Mouse (Mus musculus) kidney, postnatal 36 days (tissue): ENCODE data around the gene Gm6793.
A peak's percentile ranks its signal among the peaks of the same experiment; 100 is the strongest.

Experiments used
- DNase-seq, 2 experiments: peaks; one replicate each; pipeline ENCODE4 v3.0.0; 2021 to 2022; ENCODE audit warnings: mixed read lengths in 2 of 2

Gene Gm6793

DNA sequence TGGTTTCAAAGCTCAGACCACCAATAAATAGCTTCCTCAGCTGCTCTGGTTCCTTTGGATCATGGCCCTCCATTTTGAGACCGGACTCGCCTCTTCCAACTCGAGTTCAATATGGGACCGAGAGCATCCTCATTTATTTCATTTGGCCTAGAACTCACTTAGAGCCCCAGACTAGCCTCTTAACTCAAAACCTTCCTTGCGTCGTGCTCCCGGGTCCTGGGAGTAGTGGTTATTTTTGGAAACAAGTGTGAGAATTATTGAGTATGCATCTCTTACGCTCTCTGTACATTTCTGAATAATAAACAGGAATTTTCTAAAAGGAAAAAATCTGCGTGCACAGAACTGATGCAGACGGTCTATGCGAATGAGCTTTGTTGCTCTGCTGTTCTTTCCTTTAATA is at the start of gene Gm6793:
Gene Gm6793, minus strand, starts transcription at position 101 of the 400 bp plus-strand sequence.
- no peak for DNase-seq

DNA sequence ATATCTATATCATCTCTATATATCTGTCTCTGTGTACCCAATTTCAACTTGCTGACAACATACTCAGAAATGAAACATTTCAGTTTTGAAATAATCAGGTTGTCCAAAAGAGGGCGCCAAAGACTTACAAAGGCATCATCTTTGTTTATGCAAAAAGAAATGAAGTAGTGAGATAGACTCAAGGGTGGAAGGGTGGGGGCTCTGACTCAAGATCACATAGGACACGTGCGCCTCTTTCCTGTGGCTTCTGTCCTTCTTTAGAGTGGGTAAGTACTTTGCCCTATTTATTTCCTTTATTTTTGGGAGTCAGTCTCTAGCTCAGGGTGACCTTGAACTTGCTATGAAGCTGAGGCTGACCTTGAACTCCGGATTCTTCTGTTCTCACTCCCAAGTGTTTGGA is 46.5 kb upstream of the Gm6793 start:
- peak; percentile 19 to 21 for DNase-seq

DNA sequence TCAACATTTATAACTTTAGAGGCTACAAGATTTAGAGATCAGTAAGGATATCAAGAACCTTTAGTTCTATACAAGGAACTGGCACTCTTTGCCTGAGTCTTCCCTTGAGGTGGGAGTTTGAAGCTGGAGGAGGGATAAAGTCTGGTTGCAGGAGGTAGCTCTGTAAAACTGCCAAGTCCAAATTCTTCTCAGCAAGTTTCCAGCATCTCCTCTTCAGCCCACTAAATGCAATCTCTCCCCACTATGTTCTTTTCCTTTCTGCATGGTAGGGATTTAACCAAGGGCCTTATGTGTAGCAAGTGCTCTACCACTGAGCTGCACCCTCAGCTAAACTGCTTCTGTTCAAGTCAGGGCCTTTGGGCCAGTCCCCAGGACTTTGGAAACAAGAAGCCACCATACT is 39.6 kb upstream of the Gm6793 start:
- DNase-seq: no peak

DNA sequence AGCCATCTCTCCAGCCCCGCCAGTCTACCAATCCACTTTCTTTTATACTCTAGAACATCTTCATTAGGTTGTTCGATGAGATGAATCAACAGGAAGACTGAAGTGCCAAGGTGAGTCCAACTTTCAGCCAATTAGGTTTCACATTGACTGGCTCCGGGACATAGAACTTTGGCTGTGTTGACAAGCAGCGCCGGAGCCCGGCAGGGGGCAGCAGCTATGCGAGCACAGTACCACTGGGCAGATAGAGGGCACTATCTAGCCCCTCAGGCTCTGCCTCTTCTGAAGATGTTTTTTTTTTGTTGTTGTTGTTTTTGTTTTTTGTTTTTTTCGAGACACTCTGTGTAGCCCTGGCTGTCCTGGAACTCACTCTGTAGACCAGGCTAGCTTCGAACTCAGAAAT is 36.7 kb upstream of the Gm6793 start:
- DNase-seq: peak in 1 of 2 experiments; percentile 5

DNA sequence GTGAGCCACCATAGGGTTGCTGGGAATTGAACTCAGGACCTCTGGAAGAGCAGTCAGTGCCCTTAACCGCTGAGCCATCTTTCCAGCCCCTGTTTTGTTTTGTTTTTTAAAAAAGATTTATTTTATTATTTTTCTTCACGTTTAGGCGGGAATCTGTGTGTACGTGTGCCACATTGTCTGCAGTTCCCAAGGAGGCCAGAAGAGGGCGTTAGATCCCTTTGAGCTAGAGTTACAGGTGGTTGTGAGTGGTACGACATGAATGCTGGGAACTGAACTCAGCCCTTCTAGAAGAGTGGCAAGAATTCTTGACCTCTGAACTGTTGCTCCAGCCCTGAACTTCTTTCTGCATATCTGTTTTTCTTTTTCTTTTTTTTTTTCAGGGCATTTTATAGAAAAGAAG is 35.1 kb upstream of the Gm6793 start:
- no peak for DNase-seq

DNA sequence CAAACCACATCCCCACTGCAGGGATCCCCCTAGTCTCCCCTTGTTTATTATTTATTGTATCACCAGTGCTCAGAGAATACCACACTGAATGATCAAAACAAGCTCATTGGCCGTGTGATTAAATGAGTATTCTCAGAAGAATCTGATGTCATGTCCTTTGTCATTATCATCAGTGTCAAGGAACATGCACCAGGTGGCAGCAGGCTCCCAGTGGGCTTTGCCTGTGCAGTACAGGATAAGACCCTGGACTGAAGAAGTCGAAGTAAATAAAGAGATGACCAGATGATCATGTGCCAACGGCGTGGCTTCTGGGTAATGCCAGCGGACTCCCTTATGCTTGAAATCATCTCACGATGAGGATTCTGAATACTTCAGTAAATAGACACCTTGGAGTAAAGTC is 33.5 kb upstream of the Gm6793 start:
- DNase-seq: no peak

DNA sequence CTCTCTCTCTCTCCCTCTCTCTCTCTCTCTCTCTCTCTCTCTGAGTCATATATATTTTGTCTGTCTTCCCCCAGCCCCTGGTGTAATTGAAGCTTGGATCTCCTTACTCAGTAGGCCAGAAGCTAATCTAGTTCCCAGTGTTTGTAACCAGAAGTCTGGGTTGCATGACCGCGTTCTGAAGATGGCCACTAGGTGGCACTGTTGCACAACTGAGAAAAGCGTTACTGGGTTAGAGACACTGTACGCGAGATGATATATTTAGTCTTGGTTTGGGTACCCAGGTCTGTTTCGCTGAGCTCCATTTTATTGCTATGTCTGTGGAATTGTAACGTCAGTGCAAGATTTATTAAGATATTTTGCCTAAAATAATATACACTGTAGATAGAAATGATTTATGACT is 31.1 kb upstream of the Gm6793 start:
- peak; percentile 67 to 89 for DNase-seq

DNA sequence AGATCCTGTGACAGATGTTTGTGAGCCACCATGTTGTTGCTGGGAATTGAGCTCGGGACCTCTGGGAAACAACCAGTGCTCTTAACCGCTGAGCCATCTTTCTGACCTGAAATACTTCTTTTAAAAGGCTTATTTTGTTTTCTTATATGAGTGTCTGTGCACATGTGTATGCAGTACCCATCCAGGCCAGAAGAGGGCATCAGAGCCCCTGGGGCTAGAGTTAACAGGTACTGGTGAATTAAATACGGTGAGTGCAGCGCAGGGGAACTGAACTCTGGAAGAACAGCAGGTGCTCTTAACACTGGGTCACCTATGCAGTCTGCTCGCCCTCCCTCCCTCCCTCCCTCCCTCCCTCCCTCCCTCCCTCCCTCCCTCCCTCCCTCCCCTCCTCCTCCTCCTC is 30.3 kb upstream of the Gm6793 start:
- DNase-seq: peak in 1 of 2 experiments; percentile 16

DNA sequence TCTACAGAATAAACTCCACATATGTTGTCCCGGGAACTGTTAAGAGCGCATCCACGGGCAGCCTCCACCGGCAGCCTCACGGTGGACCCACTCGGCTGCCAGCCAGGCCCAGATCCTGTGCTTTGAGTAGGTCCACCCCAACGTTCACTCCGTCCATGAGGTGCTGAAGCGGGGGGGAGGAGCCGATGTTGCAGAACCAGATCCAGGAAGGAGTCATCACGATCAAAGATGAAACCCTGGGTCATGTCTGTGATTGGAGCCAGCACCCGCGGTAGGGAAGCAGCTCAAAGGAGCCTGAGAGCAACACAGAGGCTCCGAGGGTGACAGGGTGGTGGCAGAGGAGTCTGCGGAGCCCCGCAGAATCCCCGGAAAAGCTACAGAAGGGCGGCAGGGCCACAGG is 22.7 kb upstream of the Gm6793 start:
- no peak for DNase-seq

DNA sequence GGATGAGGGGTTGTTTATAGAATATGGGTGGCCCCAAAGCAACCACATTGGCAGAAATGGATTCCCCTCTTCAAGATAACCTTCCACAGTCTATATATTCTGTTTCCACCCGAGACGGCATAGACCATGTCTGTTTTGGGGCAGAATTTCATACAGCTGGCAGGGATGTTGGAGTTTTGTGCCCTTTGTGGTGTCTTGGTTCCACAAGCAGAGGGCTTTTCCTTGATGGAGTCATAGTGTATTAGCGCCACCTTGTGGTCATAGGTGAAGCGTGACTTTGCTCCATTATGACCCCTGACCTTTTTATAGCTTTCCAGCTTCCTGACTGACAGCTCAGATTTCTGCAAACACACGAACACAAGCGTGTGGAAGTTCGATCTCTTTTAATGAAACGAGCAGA is 19.8 kb upstream of the Gm6793 start:
- peak; percentile 46 to 55 for DNase-seq

DNA sequence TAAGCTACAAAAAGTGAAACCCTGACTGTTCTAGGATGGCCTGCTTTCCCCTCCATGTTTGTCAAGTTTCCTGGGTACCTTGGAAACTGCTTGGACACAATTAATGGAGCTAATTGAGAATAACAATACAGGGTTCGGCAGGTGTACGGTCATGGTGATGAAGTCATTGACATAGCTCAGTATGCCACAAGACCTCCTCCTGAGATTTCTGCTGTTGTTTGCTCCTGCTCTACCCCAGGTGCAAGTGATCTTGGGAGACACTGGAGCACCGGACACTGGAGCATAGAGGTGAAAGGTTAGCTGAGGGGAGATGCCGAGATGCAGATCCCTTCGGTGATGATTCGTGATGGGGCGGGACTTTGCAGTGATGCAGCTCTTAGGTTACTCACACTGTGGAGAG is 18.2 kb upstream of the Gm6793 start:
- DNase-seq: no peak

DNA sequence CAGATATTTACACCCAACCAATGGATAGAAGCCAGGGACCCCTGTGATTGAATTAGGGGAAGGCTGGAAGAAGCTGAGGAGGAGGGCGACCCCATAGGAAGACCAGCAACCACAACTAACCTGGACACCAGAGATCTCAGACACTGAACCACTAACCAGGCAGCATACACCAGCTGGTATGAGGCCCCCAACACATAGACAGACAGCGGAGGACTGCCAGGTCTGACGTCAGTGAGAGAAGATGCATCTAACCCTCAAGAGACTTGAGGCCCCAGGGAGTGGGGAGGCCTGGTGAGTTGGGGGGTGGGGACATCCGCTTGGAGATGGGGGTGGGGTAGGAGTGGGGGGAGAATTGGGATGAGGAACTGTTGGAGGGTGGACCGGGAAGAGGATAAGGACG is 15.8 kb upstream of the Gm6793 start:
- DNase-seq: no peak

DNA sequence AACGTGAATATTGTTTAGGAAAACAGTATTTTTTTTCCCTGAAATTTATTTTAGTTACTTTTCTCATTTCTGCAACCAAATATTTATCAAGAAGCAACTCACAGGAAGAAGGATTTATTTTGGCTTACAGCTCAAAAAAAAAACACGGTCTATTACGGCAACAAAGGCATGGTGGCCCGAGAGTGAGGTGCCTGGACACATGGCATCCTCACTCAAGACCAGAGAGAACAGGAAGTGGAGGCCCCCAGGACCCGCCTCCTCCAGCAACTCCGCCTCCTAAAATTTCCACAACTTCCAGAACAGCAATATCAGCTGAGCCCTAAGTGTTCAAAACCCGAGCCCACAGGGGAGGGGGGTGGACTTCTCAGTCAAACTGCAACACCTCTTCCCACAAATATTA is 14.6 kb upstream of the Gm6793 start:
- no peak for DNase-seq

DNA sequence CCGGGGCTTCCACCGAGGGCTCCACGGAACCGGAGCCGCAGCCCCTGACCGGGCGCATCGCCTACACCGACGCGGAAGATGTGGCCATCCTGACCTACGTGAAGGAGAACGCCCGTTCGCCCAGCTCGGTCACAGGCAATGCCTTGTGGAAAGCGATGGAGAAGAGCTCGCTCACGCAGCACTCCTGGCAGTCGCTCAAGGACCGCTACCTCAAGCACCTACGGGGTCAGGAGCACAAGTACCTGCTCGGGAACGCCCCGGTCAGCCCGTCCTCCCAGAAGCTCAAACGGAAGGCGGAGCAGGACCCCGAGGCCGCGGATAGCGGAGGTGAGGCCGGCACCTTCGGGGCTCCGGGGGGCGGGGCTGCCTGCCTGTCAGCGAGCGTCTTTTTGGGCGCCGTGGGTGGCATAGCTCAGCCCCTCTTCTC is 3.0 kb downstream of the Gm6793 start:
- peak; percentile 53 to 72 for DNase-seq

DNA sequence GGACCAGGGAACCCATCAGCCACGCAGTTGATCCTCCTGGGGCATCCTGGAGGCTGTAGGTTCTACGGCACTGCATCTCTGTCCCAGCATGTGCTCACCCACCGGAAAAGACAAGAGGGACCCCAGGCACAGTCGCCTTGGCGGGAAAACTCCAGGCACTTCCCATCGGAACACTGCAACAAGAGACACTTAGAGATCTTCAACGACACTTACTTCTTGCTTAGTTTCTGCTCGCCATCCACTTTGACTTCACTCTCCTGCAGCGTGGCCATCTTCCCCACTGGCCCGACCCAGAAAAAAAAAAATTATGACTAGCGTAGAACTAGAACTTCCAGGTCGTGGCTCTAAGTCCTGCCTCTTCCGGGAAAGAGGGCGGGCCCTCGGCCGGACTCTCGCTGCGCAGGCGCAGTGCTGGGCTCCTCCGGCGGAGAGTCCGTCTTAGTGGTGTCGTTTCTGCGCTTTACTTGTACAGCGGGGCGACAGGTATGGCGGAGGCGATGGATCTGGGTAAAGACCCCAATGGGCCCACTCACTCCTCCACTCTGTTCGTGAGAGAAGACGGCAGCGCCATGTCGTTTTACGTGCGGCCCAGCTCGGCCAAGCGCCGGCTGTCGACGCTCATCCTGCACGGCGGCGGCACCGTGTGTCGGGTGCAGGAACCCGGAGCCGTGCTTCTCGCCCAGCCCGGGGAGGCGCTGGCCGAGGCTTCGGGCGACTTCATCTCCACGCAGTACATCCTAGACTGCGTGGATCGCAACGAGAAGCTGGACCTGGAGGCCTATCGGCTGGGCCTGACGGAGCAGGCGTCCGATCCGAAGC is 3.6 kb downstream of the Gm6793 start, which contains the start of the genes Kars and Terf2ip:
Gene Kars, minus strand, starts transcription at position 327 of the 819 bp plus-strand sequence.
Gene Terf2ip, plus strand, starts transcription at position 402 of the 819 bp plus-strand sequence.
- DNase-seq: peak; percentile 93 to 97

DNA sequence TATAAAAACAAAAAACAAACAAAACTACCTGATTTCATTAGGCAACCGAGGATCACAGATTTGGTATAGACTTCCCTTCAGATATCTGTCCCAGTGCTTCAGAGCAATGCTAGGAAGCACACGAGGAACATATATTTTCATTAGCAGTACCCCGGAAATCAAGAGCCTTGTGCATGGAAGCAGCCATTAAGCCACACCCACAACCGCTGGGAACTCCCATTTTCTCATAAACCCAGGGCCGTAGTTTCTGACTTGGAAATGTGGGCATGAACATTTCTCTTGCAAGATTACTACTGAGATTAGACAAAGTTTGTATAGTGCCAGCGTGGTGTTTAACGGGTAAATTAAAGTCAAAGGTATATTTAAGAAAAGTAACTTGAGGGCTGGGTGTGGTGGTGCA is 5.3 kb downstream of the Gm6793 start:
- DNase-seq: no peak

DNA sequence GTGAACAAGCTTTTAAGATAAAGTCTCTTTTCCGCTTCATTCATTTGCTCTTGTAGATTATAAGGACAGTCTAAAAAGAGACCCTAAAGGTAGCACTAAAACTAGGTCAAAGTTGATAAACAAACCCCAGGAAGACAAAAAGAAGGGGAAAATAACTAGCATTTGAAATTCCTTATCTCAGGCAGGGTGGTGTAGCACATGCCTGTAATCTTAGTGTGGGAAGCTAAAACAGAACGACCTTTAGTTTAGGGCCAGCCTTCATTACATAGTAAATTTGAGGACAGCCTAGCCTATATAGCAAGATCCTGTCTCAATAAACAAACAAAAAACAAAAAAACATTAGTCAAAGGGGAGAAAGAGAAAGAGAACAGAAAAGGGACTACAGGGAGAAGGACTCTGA is 7.2 kb downstream of the Gm6793 start:
- no peak for DNase-seq

DNA sequence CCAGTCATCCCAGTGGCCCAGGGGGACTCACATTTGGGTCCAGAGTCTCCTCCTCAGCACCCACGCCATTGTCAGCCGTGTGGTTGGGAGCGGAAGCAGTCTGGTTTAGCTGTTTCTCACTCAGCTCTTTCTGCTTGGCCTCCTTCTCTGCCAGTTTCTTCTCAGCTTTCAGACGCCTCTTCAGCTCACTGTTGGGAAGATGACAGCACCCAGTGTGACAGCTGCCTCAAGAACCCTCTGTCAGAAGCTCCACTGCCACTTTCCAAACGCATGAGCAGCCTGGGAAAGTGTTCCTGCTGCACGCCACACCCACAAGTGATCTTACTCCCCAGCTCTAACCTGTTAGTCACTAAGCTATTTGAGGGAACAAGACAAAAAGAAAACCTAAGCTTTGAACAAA is 9.2 kb downstream of the Gm6793 start:
- DNase-seq: no peak

DNA sequence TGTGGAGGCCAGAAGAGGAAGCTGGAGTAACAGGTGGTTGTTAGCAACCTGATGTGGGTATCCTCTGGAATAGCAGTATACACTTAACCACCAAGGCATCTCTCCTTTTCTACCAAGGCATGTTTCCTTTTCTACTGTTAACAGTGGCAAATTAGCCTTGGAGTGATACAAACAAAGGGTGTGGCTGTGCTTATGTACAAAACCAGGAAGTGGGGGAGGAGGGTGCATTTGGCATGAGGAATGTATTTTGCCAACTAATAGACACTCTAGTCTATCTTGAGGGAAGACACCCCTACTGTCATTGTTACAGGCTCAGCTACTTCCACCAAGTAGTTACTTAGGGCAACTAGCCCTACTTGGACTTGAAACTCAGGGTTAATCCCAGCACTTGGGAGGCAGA is 10.1 kb downstream of the Gm6793 start:
- no peak for DNase-seq

DNA sequence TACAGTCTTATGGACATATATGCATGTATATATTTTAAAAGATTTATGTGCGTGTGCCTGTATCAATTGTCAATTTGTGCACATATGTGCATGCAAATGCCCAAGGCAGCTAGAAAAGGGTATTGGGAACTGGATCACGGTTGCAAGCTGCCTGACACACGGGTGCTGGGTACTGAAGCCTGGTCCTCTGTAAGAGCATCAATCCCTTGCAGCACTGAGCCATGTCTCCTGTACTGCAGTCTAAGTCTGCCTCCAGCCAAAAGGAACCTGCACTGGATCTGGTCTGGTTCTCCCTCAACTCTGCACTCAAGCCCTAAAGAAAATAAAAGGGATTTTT is 22.2 kb downstream of the Gm6793 start:
- DNase-seq: no peak

DNA sequence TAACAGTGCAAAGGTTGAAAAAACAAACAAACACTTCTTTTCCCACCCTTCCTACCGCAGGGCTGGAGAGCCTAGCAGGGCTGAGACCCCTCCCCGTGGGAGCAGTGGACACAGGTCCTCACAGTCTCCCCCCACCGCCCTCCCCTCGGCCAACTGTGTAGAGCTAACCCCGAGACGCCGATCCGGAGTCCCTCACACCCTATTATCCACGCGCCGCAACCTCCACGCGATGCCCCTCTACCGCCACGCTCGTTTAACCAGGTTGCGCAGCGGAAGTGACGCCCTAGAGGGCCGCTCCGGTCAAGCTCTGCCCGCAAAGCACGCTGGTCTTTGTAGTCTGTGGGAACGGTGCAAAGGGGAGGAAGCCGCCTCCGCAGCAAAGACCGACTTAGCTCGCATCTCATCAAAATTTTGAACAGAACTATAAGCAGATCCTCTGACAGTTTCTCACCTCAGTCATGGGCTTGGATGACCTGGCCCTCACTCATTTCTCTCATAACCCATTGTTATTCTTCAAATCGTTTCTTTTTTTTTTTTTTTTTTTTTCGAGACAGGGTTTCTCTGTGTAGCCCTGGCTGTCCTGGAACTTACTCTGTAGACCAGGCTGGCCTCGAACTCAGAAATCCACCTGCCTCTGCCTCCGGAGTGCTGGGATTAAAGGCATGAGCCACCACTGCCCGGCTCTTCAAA is 22.7 kb downstream of the Gm6793 start, which contains the start of gene Adat1:
Gene Adat1, minus strand, starts transcription at position 290 of the 690 bp plus-strand sequence.
- peak; percentile 90 to 94 for DNase-seq

DNA sequence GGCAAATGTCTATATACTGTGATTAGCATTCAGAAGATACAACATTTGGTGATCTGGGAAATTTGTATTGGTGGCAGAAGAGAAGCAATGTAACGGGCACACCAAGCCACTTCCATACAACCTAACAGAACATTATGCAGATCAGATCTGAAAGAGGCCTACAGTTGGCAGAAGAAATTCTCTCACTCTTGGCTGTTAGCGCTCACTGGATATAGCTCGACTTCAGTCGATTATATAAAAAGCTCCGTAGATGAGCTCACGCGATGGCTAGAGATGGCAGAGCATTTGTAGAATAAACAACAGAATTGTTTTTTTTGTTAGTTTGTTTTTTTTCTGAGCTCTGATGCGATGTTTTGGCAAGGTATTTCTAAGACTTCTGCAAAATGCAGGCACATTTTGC is 23.6 kb downstream of the Gm6793 start:
- no peak for DNase-seq

DNA sequence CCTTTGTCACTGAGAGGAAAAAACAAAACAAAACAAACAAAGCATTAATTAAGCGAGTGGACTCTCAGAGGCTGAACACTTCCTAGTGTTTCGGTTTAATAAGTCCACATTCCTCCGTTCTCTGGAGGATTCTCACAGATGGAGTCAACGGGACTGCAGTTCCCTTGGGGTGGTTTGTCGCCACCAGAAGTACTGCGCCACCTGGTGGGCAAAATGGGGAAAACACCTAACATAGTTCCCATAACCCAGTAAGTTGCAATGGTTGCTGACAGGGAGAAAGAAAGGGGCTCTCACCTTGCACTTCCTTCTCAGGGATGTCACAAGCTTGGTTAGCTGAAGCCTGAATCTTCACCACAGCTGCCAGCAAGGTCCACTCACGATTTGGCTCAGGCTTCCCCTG is 24.9 kb downstream of the Gm6793 start:
- peak; percentile 71 to 91 for DNase-seq

DNA sequence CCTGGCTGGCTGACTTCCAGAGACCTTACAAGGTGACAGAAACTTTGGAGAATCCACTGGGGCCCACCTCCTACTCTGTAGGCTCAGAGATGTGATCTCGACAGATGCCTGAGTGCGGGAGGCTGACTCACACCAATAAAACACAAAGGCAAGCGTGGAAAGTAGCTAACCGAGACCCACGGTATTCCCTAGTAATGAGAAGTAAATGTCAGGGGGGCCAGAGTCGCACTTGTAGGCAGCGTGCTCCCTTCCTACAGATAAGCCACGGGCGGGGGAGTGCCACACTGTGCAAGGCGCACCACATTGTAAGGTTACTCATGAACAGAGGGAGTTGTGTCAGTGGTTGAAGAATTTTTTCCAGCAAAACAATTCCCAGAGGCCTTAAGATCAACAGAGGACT is 30.3 kb downstream of the Gm6793 start:
- DNase-seq: no peak
